Mouse (Mus musculus) thymus, adult 2 months (tissue): ENCODE data around the gene Tcirg1.

ENCODE experiments used
- CTCF ChIP-seq: fragments of 200-500 bp; IDR thresholded peaks from 2 replicates; pipeline ENCODE4 v1.5.1; 2012; ENCODE audit warnings: mild to moderate bottlenecking, control low read depth, low read length, moderate library complexity, borderline replicate concordance; ENCODE audit not compliant: control insufficient read depth, poor library complexity, insufficient read depth; ENCODE audit errors: extremely low read depth
- POLR2A ChIP-seq: fragments of 200-500 bp; IDR thresholded peaks from 2 replicates; pipeline ENCODE4 v1.6.1; 2012; ENCODE audit warnings: mild to moderate bottlenecking, low read length, control low read depth, moderate library complexity; ENCODE audit not compliant: control insufficient read depth, poor library complexity, insufficient read depth; ENCODE audit errors: extremely low read depth

DNA sequence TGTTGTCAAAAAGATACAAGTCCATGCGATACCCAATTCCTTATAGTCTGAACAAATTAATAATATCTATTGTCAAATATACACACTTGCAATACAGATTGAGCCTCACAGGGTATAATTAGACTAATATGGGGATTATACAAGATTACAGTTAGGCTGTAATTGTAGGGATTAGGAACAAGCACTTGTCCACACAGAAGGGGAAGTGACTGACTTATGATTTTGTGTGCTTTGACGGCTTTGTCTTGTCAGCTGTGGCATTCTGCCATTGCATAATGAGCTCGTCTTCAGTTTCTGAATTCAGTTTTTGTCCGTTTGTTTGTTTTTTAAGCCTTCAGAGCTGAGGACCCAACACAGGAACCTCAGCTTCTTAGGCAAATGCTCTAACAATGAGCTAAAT is 24.7 kb downstream of the Tcirg1 start:
- TF ChIP-seq CTCF, result no peak
- TF ChIP-seq POLR2A, result no peak
